Mouse (Mus musculus) embryonic fibroblast, embryonic 13.5 days (primary cell): ENCODE measurements around the gene Smim14.

Experiments used
- CTCF ChIP-seq: IDR thresholded peaks from 2 replicates; pipeline ENCODE4 v1.5.1; 2011; ENCODE audit warnings: mild to moderate bottlenecking, control low read depth, low read length, moderate library complexity, borderline replicate concordance; ENCODE audit not compliant: insufficient read depth
- POLR2A ChIP-seq: IDR thresholded peaks from 2 replicates; pipeline ENCODE4 v1.6.1; 2011; ENCODE audit warnings: low read depth, mild to moderate bottlenecking, control low read depth, low read length, moderate library complexity

GRCm38 (mm10) chr5:65448941-65449340 lies 88.0 kb downstream of the Smim14 start:
- TF ChIP-seq CTCF (no peak), POLR2A (no peak)
